Mouse (Mus musculus): ENCODE data around the gene Kcnh4. TPM values are rescaled to one million over a fixed set of nuclear protein-coding genes. Genes with fewer than 3 reads are reported as not detected.

The Kcnh4 gene
- polyA plus RNA-seq, 1 experiment from 2014 or later: 10.3 TPM

DNA sequence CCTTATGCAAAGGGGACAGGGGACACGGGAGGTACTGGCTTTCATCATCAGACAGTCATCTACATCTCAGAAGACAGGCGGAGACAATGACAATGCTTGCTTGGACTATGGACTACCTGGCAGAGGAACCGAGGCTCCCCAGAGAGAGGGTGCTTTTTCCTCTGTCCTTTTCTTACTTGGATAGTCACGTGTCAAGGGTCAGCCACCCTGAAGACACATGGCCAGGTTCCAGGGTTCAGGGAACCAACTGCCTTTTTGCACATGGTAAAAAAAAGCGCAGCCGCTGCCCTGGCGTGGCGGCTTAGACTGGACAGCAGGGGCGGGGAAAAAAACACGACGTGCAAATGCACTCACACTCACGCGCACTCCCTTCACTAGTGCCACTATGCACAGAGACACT, 22.8 kb upstream of the Kcnh4 start:
- peaks cover 53% of the 10 kb centered on the region for H3K36me3 ChIP-seq
- WGBS: 88% methylated on average over 13 of the region's 13 CpGs
- no peaks in the 10 kb centered on the region for H3K4me1 ChIP-seq (replicated peaks)

GRCm38 (mm10) chr11:100781763-100782475, 22.2 kb upstream of the Kcnh4 start:
- Histone ChIP-seq H3K4me3 (no peak overlapping the region), H3K4me1 (replicated peaks) (no peaks in the 10 kb centered on the region), H3K36me3 (peaks cover 46% of the 10 kb centered on the region), H3K27me3 (no peaks in the 10 kb centered on the region), H3K4me2 (no peak overlapping the region), H3K9ac (no peak overlapping the region), H3K27ac (replicated peaks) (no peak overlapping the region), H3K9me3 (no peaks in the 10 kb centered on the region)
- 90% methylated on average over 15 of the region's 15 CpGs for WGBS
- no peak for ATAC-seq (ENCODE audit: low FRiP score, low read depth)

More for the DNA sequence above, 22.8 kb upstream of the Kcnh4 start:
- no peak overlapping the region for H3K27ac ChIP-seq (replicated peaks)
- no peak overlapping the region for H3K9ac ChIP-seq
- H3K4me2 ChIP-seq: no peak overlapping the region
- ATAC-seq (ENCODE audit: low FRiP score, low read depth): no peak
- no peaks in the 10 kb centered on the region for H3K27me3 ChIP-seq
- H3K9me3 ChIP-seq: no peaks in the 10 kb centered on the region
- H3K4me3 ChIP-seq: no peak overlapping the region

DNA sequence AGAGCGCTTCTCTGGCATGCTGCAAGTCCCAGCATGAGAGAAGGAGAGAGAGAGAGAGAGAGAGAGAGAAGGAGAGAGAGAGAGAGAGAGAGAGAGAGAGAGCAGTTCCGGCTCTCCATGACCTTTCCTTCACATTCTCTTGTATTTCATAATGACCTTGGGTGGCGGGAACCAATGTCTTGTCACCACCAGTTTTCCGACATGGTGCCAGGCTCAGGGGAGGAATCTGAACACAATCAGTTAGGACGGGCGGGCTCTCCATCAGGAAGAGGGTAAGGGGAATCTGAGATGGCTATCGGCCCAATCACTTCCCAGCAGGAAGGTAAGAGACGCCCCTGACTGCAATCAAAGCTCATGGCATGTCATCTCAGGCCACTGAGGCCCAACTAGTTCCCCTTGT, 20.5 kb upstream of the Kcnh4 start:
- H3K9ac ChIP-seq: no peak overlapping the region
- H3K4me1 ChIP-seq (replicated peaks): no peaks in the 10 kb centered on the region
- H3K27me3 ChIP-seq: no peaks in the 10 kb centered on the region
- peaks cover 42% of the 10 kb centered on the region for H3K36me3 ChIP-seq
- H3K9me3 ChIP-seq: no peaks in the 10 kb centered on the region
- WGBS: 82% methylated on average over 8 of the region's 8 CpGs
- no peak for ATAC-seq (ENCODE audit: low FRiP score, low read depth)
- H3K4me3 ChIP-seq: no peak overlapping the region
- no peak overlapping the region for H3K4me2 ChIP-seq
- no peak overlapping the region for H3K27ac ChIP-seq (replicated peaks)

- Histone ChIP-seq H3K4me3 (no peak overlapping the region), H3K9me3 (no peaks in the 10 kb centered on the region), H3K4me2 (no peak overlapping the region), H3K4me1 (replicated peaks) (no peaks in the 10 kb centered on the region), H3K36me3 (peaks cover 29% of the 10 kb centered on the region), H3K27ac (replicated peaks) (no peak overlapping the region), H3K27me3 (no peaks in the 10 kb centered on the region), H3K9ac (no peak overlapping the region)
- 84% methylated on average over 3 of the region's 3 CpGs for WGBS
- ATAC-seq (ENCODE audit: low FRiP score, low read depth): no peak
These were observed 18.3 kb upstream of the Kcnh4 start for GRCm38 (mm10) chr11:100778069-100778468.

DNA sequence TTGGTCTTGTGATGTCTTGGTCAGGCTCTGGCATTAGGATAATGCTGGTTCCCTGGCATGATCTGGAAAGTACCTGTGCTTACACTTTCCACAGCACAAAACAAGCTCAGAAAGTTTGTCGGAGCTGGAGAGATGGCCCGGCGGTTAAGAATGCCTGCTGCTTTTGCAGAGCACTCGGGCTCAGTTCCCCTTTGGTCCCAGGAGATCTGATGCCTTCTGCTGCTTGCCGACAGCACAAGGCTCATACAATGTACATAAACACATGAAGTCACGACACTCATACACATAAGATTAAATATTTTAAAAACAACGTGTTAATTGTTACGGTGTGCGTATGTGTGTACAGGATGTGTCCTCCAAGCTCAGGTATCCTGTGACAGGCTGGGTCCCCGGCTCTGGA, 16.2 kb upstream of the Kcnh4 start:
- ATAC-seq (ENCODE audit: low FRiP score, low read depth): no peak
- H3K27me3 ChIP-seq: no peaks in the 10 kb centered on the region

GRCm38 (mm10) chr11:100774261-100774660, 14.5 kb upstream of the Kcnh4 start:
- no peak for ATAC-seq (ENCODE audit: low FRiP score, low read depth)
- Histone ChIP-seq H3K27me3 (no peaks in the 10 kb centered on the region), H3K36me3 (peaks cover 3% of the 10 kb centered on the region; the same call in 1 of the 2 replicates), H3K4me3 (no peak overlapping the region), H3K9me3 (no peaks in the 10 kb centered on the region), H3K27ac (replicated peaks) (no peak overlapping the region), H3K4me2 (no peak overlapping the region), H3K9ac (no peak overlapping the region), H3K4me1 (replicated peaks) (peaks cover 7% of the 10 kb centered on the region)
- WGBS: 82% methylated on average over 4 of the region's 4 CpGs

More for the DNA sequence above, 16.2 kb upstream of the Kcnh4 start:
- no peaks in the 10 kb centered on the region; the same call in 1 of the 2 replicates for H3K4me1 ChIP-seq (replicated peaks)
- H3K4me3 ChIP-seq: no peak overlapping the region
- H3K36me3 ChIP-seq: peaks cover 12% of the 10 kb centered on the region; the same call in 1 of the 2 replicates
- H3K27ac ChIP-seq (replicated peaks): no peak overlapping the region
- 80% methylated on average over 10 of the region's 10 CpGs for WGBS
- no peak overlapping the region for H3K4me2 ChIP-seq
- no peak overlapping the region for H3K9ac ChIP-seq
- H3K9me3 ChIP-seq: no peaks in the 10 kb centered on the region

DNA sequence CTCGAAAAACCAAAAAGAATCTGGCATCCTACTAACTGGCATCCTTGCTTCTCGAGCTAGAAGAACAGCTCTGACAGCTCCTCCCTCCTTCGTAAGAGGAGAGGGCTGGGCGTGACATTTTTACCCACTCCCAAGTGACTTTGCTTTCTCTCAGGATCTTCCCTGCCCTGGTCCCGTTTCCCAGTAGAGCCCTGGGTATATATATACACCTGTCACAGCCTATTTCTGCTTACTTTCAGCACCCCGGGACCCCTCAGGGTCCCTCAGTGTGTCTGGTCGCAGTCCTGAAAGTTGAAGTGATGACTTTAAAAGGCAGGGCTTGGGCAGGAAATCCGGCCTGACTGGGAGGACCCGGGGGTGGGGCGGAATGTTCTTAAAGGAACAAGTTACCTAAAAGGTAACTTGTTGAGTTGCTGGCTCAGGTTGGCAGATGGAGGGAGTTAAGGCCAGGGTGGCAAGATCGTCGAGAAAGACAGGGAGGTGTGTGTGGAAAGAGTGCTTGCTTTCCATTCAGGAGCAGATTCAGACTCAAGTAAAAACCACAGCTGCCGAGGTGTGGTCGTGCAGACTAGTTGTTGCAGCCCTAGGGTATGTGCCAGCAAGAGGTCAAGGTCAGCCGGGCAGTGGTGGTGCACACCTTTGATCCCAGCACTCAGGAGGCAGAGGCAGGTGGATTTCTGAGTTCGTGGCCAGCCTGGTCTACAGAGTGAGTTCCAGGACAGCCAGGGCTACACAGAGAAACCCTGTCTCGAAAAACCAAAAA, 11.1 kb upstream of the Kcnh4 start, which contains the start of gene Ghdc:
Gene Ghdc (minus strand): TSS at position 312 of the 763 bp plus-strand sequence.
- no peaks in the 10 kb centered on the region for H3K27me3 ChIP-seq
- no peaks in the 10 kb centered on the region for H3K9me3 ChIP-seq
- H3K4me1 ChIP-seq (replicated peaks): peaks cover 7% of the 10 kb centered on the region
- peak; percentile 71 for ATAC-seq (ENCODE audit: low FRiP score, low read depth)
- H3K9ac ChIP-seq: peak within 1 kb of the TSS; percentile 51
- peak within 1 kb of the TSS; percentile 57 for H3K4me2 ChIP-seq
- no peaks in the 10 kb centered on the region for H3K36me3 ChIP-seq
- peak within 1 kb of the TSS; percentile 71 for H3K27ac ChIP-seq (replicated peaks)
- WGBS: 27% methylated on average over 17 of the region's 17 CpGs
- peak within 1 kb of the TSS; percentile 61 for H3K4me3 ChIP-seq

DNA sequence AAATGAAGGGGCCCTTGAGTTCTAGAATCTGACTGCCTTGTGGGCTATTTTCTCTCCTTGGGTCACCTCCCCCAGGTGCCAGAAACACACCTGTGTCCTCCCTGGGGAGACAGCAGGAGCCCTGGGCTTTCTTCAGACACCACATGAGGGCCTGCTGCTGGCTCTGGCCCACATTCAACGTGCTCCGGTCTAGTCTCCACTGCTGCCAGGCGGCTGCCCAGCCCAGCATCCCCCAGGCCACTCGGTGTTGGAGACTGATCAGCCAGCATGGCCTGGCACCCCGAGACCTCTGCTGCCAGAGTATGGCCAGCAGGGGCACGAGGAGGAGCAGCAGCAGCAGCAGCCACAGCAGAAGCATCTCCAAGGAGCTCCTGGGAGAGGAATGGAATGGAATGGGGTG, 10.2 kb upstream of the Kcnh4 start:
- peak overlapping the region; percentile 61 for H3K4me3 ChIP-seq
- H3K36me3 ChIP-seq: no peaks in the 10 kb centered on the region
- ATAC-seq (ENCODE audit: low FRiP score, low read depth): no peak
- peak overlapping the region; percentile 57 for H3K4me2 ChIP-seq
- H3K27me3 ChIP-seq: no peaks in the 10 kb centered on the region
- H3K9ac ChIP-seq: peak overlapping the region; percentile 51
- peak overlapping the region; percentile 71; the same call in 1 of the 2 replicates for H3K27ac ChIP-seq (replicated peaks)
- 52% methylated on average over 6 of the region's 6 CpGs for WGBS
- peaks cover 7% of the 10 kb centered on the region for H3K4me1 ChIP-seq (replicated peaks)
- no peaks in the 10 kb centered on the region for H3K9me3 ChIP-seq

- H3K4me2 ChIP-seq: no peak overlapping the region
- peaks cover 7% of the 10 kb centered on the region for H3K4me1 ChIP-seq (replicated peaks)
- WGBS: 92% methylated on average over 5 of the region's 5 CpGs
- H3K36me3 ChIP-seq: no peaks in the 10 kb centered on the region
- H3K27ac ChIP-seq (replicated peaks): no peak overlapping the region
- H3K9me3 ChIP-seq: no peaks in the 10 kb centered on the region
- H3K27me3 ChIP-seq: no peaks in the 10 kb centered on the region
- ATAC-seq (ENCODE audit: low FRiP score, low read depth): no peak
- H3K4me3 ChIP-seq: no peak overlapping the region
- H3K9ac ChIP-seq: no peak overlapping the region
These were observed 8.1 kb upstream of the Kcnh4 start for GRCm38 (mm10) chr11:100767871-100768270.

DNA sequence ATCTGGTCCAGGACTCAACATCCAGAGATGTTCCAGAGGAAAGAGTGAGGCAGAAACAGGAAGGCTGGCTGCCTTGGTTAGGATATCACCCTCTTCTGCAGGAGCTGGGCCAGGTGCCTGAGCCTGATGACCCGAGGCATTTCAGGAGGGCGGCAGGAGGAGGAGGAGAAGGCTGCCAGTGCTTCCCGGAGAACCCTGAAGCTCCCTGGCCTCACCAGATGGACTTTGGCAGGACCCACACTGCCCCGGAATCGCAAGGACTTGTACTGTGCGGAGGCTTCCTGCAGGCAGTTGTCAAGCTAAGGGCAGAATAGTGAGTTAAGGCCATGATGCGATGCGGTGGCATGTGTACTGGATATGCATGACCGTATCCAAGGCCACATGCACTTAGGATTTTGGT, 7.0 kb upstream of the Kcnh4 start:
- 85% methylated on average over 9 of the region's 9 CpGs for WGBS
- no peaks in the 10 kb centered on the region for H3K9me3 ChIP-seq
- no peak overlapping the region for H3K9ac ChIP-seq
- peaks cover 15% of the 10 kb centered on the region for H3K4me1 ChIP-seq (replicated peaks)
- H3K4me3 ChIP-seq: no peak overlapping the region
- H3K4me2 ChIP-seq: no peak overlapping the region
- no peak overlapping the region for H3K27ac ChIP-seq (replicated peaks)
- H3K36me3 ChIP-seq: no peaks in the 10 kb centered on the region
- no peak for ATAC-seq (ENCODE audit: low FRiP score, low read depth)
- H3K27me3 ChIP-seq: no peaks in the 10 kb centered on the region

GRCm38 (mm10) chr11:100762831-100763230, 3.1 kb upstream of the Kcnh4 start, which contains the start of gene Hcrt:
Gene Hcrt, minus strand, starts transcription at chr11:100762931.
- Histone ChIP-seq H3K27ac (replicated peaks) (peak within 1 kb of the TSS; percentile 61), H3K27me3 (no peaks in the 10 kb centered on the region), H3K4me1 (replicated peaks) (peaks cover 35% of the 10 kb centered on the region), H3K4me2 (peak within 1 kb of the TSS; percentile 65), H3K9me3 (no peaks in the 10 kb centered on the region), H3K9ac (peak within 1 kb of the TSS; percentile 47), H3K36me3 (no peaks in the 10 kb centered on the region), H3K4me3 (peak within 1 kb of the TSS; percentile 43)
- 91% methylated on average over 7 of the region's 7 CpGs for WGBS
- ATAC-seq (ENCODE audit: low FRiP score, low read depth): no peak

DNA sequence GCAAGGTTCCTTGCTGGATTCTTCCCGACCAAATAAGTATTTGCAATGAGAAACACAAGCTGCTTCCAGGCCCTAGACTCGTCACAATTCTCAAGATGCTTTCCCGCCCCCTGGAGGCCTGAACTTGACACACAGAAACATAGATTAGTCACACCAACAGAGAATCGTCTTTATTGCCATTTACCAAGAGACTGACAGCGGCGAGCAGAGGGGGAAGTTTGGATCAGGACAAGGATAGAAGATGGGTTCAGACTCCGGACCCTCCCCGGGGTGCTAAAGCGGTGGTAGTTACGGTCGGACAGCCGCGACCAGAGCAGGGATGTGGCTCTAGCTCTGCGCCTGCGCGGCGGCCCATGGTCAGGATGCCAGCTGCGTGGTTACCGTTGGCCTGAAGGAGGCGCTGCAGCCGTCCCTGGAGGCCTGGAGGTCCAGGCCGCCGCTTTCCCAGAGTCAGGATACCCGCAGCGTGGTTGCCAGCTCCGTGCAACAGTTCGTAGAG, 1.9 kb upstream of the Kcnh4 start:
- Histone ChIP-seq H3K4me1 (replicated peaks) (peaks cover 35% of the 10 kb centered on the region), H3K4me3 (peak overlapping the region; percentile 43), H3K27ac (replicated peaks) (peak overlapping the region; percentile 61), H3K36me3 (no peaks in the 10 kb centered on the region), H3K27me3 (no peaks in the 10 kb centered on the region), H3K9ac (peak overlapping the region; percentile 47), H3K9me3 (no peaks in the 10 kb centered on the region), H3K4me2 (peak overlapping the region; percentile 65)
- peak; percentile 58 for ATAC-seq (ENCODE audit: low FRiP score, low read depth)
- WGBS: under 1% methylated on average over 27 of the region's 27 CpGs

Data from hindbrain, embryonic 15.5 days (tissue).